Mouse (Mus musculus): Measurements from ENCODE around the gene Galnt18.

GRCm38 (mm10) chr7:111776160-111776559, 3.6 kb downstream of the Galnt18 start:
- no peak for TF ChIP-seq CTCF (IDR thresholded peaks at IDR 0.05; ENCODE audit: low read depth)
- TF ChIP-seq EP300 (optimal IDR thresholded peaks at IDR 0.05) = no peak
